Mouse (Mus musculus): ENCODE measurements around the gene Wasl.

The Wasl gene

GRCm38 (mm10) chr6:24664867-24665458 lies at the start of gene Wasl:
Wasl (minus strand) TSS chr6:24665009.
- peak; percentile 99 for DNase-seq

- no peak for DNase-seq
These were observed 42.7 kb upstream of the Wasl start for GRCm38 (mm10) chr6:24707499-24707898.

DNA sequence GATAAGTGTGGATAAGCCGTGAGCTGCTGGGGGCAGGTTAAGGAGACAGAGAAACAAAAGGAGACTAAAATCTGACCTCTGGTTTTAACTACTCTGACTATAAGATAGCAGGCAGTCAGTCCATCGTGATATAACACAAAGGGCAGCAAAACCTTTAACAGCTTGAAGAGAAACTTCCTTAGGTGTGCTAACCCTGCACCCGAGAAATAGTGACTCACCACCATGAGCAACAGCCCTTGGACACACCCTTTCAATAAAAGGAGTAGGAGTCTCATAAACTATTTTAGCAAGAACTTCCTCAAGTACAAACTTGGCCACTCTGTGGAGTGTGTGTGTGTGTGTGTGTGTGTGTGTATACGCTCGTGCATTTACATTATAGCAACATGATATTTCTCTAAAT lies 42.3 kb upstream of the Wasl start:
- DNase-seq = no peak

- DNase-seq = no peak
These were observed 32.4 kb upstream of the Wasl start for GRCm38 (mm10) chr6:24697216-24697615.

DNA sequence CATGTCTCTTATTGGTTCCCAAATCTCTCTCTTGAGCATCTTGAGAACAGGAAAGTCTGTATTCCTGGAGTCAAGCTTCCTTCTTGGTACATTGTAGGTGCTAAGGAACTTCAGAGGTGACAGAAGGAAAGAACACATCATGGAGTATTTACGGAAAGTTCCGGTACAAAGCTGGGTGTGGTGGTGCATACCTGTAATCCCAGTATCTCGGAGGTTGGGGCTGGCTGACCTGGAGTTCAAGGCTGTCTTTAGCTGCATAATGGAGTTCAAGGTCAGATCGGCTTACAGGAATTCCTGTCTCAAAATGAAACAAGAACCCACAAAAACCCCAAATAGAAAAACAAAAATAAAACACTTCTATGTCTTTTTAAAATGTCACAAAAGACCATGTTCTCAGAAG lies 31.3 kb upstream of the Wasl start:
- DNase-seq = no peak

- no peak for DNase-seq
These were observed 29.9 kb upstream of the Wasl start for GRCm38 (mm10) chr6:24694455-24695410.

DNA sequence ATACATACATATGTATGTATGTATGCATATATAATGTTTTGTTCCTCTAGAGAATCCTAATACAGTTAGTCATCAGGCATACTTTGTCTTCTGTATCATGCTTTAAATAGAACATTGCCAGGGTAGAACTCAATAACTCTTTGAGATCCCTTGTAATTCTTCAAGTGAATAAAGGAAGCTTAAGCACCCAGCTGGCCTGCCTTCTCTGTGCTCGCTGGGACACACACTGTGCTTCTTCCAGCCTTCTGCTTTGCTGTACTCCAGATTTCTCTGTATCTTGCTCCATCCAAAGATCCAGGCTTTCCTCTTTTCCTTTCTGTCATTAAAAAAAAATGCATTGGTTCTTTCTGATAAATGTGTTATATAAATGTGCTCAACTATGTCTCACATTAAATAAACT lies 23.1 kb upstream of the Wasl start:
- DNase-seq = no peak

GRCm38 (mm10) chr6:24683113-24683512 lies 18.3 kb upstream of the Wasl start:
- no peak for DNase-seq

DNA sequence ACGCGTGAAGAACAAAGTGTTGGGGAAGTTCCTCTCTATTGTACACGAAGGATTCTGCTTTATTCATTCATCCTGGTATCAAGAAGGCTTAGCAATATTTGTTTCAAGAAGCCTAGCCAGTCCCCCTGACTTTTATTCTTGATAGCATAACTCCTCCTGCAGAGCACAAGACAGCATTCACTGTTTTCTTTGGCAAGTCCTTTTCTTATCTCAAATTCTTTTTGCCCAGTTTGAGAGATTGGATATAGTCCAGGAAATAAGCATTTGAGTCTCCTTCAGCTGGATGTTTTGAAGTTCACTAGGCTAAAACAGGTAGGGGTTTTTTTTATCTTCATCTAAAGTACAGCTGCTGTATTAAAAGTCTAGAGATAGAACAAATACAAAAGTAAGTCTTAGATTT lies 3.0 kb upstream of the Wasl start:
- DNase-seq = no peak

GRCm38 (mm10) chr6:24666248-24666647 lies 1.4 kb upstream of the Wasl start:
- DNase-seq = no peak

DNA sequence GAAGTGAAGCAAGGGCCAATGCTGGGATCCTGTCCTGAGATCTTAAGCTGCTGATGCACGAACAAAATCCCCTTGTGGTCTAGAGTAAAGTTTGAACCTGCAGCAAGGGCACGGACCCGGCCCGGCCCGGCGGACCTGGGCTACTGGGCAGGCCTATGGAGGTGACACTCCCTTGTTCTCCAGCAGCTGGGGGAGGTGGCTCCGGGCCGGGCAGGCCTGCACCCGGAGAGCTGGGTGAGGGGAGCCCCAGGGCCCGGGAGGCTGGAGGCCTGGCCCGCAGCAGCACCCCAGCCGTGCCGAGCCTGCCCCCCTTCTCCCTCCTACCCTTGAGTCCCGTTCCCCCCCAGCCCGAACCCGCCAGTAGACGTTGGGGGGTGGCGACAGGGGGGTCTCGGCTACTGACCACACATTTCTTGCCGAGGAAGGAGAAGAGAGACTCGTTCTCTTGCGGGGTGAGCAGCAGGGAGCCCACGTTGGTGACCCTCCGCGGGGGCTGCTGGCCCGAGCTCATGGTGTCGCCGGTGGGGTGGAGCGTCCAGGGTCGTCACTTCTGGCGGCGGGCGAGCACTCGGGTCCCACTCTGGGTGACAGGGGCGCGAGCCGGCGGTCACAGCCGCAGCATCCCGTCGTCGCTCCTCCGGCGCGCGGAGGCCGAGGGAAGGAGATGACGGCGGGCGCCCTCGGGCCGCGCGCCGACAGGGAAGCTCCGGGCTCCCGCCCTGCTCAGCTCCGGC lies 509 bp downstream of the Wasl start:
- DNase-seq = peak; percentile 63

GRCm38 (mm10) chr6:24663196-24664132 lies 1.3 kb downstream of the Wasl start:
- DNase-seq = peak; percentile 17

DNA sequence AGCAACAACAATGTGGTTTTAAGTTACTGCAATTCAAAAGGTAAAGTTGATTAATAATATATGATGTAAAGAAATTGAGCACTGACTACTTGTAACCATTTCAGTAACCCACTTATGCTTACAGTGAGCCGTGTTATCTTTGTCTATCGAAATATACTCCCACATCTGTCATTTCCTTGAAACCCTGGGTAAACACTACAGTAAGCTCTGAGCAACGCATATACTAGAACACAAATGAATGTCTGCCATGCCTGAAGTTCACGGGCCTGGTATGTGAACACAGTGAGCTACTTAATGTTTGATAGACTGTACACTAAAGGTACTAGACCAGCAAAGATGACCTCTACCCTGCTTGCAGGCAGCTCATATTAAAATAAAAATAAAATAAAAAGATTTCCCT lies 2.3 kb downstream of the Wasl start:
- DNase-seq = no peak

DNA sequence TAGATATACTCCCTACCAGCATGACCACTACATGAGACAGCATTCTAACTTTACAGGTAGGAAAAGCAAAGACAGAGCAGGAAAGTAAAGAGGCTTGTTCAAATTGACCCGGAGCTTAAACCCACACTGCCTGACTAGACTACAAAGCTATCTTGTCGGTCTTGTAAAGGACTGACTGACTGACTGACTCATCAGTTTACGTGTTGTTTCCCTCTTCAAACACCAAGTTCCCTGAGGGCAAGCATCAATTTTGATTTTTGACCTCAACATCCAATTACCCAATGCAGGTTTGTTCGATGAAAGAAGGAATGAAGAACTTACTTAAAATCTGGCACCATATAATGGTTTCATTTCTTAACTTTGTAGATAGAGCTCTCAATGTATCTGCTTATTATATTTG lies 2.9 kb downstream of the Wasl start:
- DNase-seq = no peak

- DNase-seq = no peak
These were observed 7.0 kb downstream of the Wasl start for GRCm38 (mm10) chr6:24657647-24658387.

GRCm38 (mm10) chr6:24656094-24656493 lies 8.7 kb downstream of the Wasl start:
- no peak for DNase-seq

- no peak for DNase-seq
These were observed 13.3 kb downstream of the Wasl start for GRCm38 (mm10) chr6:24651538-24651937.

GRCm38 (mm10) chr6:24650719-24651118 lies 14.1 kb downstream of the Wasl start:
- no peak for DNase-seq

GRCm38 (mm10) chr6:24648403-24648802 lies 16.4 kb downstream of the Wasl start:
- DNase-seq = no peak

DNA sequence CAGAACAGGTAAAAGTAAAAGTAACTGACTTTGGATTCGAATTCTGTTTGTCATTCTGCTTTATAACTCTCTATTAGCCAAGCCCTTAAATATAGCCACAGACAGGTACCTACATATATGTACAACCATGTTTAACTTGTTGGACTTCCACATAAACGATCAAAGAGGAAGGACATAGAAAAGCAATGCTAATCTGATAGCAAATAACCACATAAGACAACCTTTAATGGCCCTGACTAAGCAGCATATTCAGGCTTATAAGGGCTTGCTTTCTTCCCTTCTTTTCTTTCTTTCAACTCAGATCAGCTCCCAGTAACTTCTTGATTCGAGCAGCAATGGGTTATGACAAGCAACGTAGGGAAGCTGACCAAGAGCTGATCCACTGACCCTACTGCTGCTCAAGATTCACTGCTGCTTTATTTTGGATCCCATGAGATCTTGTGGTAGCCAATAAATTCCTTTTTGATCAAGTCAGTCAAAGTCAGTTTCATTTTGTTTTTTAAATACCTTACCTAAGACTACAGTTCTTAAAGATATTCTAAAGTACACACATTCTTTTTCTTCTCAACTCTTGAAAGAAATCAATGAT lies 17.6 kb downstream of the Wasl start:
- no peak for DNase-seq

DNA sequence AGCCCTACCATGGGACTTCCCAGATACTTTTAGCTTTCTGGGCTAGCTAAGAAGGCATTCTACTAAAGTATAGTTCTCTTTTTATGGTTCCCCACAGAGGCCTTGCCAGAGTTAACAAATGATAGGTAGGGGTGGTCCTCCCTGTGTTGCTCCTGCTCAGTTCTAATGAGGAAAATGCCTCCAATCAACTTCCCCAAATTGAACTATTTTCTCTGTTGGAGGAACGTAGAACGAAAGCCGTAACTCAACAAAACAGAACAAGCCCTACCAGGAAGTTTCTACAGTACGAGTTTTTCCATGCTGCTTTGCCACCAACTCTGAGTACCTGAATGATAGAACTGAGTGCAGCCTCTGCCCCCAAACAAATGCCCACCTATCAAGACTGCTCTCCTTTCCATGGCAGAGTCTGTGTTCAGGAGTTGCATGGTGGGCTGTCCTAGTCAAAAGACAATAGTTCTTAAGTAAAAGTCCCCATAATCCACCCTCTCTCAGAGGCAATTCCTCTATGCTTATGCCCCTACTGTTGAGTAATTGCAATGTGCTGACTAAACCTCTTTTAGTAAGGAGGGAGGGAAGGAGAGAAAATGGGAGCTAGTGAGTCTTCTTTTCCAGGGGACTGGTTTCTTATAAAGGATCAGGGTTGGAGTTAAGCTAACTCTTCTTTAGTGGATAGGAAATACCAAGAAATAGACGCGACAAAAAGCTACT lies 19.3 kb downstream of the Wasl start:
- DNase-seq = no peak

Data from lung, postnatal 10 days (tissue).